Mouse (Mus musculus) testis, postnatal 14 days (tissue): Measurements from ENCODE around the gene Dnajc24.

Source experiments
- DNase-seq: peaks from one replicate; pipeline ENCODE4 v3.0.0; 2021; ENCODE audit warnings: low spot score

Dnajc24 gene

DNA sequence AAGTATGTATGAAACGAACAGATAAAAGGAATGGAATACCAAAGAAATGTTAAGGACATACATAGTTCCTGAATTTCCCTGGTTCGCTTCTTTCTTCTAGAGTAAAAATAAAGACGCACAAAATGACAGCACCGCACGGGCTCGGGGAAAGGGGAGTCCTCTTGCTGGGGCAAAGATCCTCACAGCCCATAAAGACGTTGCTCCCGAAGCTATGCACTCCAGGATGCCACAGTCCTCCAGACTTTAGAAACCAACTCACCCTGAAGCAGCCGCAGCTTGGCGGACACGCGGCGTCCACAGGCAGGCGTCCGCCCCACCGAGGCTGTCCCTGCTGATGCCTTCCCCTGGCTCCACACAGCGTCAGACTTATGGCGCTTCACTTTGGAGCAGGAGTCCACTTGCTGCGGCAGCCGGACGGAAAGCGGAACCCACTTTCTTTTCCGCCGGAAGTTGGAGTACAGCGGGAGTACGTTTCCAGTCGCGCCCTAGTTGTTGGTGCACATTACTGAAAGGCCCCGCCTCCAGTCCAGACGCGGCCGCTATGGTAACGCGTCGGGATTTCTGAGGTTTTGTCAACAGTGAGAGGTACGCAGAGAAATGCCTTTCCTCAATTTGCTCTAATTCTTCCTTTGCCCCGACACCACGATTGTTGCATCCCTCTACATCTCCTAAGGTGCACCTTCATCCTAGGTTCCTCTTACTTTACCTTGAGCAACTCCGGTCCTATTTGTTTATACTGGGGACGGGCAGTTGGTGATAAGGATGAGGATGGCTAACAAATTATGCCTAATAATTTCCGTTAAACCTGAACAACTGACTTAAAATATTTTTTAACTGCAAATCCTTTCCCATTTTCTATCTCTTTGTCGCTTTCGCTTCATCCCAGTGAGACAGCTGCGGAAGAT lies at the start of gene Dnajc24:
Gene Dnajc24 (minus strand): TSS at position 715 of the 905 bp plus-strand sequence.
- peak; percentile 90 for DNase-seq

DNA sequence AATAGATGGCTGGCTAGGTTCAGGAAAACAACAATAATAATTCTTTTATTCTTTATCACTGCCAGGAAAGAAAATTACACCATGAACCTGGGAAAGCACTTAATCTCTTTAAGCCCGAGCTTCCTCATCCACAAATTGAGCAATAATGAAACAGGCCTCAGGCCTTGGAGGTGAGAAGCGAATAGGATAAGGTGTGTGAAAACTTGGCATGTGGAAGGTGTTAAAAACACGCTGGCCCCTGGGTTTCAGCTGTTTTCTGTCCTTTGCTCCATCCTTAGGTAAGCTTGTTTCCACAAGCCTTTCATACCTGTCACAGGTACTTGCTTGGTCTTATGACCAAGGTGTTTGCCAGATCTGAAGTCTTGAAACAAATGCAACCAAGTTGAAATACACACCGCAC lies 43.3 kb upstream of the Dnajc24 start:
- no peak for DNase-seq

DNA sequence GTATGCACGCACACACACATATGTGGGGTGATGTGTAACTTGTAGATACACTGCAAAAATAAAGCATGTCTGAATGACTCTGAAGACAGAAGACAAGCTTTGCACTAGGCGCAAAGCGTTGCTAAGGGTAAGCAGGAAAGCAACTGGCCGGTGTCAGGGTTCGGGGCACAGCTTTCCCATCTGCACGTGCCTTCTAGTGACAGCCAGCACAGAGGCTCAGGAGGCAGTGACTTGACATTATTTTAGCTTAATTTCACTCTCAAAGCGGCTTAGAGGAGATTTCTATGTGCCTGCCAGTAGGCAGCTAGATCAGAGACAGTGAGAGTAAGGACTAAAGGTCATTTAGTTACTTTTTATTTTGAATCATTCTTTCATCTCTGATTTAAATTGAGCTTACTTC lies 39.1 kb upstream of the Dnajc24 start:
- no peak for DNase-seq

DNA sequence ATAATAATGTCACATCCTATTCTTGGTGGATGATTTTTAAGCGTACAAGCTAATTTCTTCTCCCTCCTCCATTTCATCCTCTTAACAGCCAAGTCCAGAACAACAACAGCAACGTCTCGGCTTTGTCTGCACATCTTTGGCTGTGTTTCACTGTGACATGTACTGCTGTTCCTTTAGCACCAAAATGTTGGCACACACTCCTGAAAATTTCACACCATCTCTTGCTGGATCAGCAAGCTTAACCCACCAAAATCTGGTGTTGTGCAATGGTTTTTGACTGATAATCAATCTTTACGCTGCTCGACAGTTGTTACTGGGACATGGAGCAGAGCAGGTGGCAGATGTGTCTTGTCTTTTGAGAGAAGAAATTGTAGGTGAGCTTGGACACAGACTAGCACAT lies 38.6 kb upstream of the Dnajc24 start:
- no peak for DNase-seq

DNA sequence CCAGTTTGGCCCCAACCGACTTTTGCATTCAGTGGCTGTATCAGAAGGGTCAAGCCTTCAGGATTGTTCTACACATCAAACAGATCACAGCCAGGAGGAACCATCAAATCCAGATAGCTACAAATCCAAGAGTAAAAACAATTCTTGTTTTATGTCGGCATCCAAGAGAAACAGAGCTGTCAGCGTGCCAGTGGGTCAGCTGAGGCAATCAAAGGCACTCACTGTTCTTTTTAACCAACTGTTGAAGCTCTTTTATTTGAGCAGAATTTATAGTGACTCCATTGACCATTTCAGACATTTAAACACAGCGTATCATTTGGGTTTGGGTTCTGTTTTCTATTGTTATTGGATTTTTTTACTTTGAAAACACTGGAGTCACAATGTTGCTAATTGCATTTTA lies 34.9 kb upstream of the Dnajc24 start:
- DNase-seq = no peak

DNA sequence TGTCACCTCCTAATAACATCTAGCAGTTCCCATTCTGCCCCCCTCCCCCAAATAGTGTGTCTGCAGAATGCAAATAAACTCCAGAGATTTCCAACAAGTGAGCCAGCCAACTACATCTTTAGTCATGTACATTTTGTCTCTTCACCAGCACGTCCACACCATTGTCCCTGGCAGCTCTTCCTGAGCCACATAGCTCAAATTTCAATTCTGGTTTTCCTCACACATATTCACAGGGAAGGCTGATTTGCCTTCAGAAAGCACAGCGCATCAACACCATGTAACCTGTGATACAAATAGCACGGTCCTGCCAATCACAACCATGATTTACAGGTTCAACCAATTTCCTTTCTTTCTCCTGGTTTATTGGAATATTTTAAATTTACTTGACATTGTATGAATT lies 21.5 kb upstream of the Dnajc24 start:
- no peak for DNase-seq

DNA sequence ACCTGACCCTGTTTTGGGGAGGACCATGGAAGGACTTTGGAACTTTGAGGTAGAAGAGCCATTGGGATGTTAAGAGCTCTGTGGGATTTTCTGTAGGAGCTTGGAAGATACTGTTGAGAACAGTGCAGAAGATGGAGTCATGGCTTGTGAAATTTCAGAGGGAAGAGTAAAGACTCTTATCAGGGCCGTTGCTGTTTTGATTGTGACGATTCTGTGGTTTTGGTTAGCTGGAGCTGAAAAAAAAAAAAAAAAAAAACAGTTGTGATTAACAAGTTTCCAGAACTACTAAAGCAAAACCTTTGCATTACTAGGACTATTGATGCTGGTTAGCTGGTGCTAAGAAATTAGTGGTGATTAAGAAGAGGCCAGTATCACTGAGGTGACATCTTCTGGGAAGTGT lies 5.1 kb upstream of the Dnajc24 start:
- DNase-seq = no peak

DNA sequence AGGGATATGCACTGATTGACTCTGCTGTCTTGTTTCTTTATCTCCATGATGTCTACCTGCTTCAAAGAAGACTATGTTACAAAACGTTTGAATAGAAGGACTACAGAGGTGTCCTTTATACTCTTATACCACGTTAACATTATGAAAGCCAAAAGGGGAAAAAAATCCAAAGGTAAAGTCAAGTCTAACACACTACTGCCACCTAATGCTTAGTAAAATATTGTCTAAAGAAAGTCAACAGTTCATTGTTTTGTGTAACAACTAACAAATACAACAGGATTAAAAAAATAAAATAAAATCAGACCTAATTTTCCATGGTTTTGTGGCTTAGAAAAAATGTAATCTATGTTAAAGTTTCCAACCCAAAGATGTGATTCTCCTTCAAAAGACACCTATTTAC lies 15.3 kb downstream of the Dnajc24 start:
- DNase-seq = no peak

DNA sequence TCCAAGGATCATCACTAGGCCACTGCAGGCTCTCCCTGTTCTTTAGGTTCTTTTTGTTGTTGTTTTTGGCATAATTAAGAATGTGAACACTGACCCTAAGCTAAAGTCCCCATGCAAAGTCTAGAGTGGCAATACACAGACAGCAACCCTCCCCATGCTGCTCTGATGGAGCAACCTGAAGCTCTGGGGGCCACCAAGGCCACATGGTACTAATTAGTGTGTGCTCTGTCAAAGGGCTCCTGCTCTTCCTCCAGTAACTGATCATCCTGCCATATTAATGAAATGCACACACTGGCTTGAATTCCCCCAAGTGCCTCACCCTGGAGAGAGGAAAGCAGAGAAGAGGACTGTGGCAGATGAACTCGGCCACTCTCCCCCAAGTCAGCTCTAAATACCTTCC lies 16.2 kb downstream of the Dnajc24 start:
- no peak for DNase-seq

DNA sequence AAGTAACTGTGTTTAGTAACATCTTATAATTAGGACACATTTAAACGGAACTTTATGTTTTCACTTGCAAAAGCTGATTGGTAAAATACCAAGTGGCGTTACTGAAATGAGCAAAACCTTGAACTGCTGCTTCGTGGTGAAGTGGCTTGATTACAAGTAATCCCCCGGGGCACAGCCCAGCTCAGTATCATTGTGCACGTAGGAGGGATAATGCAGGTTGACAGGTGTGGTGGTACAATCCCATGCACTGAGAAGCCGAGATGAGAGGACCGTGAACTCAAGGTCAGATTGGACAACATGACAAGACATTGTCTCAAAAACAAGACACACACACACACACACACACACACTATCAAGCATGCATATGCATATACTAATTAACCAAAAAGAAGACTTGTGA lies 18.1 kb downstream of the Dnajc24 start:
- DNase-seq = no peak

DNA sequence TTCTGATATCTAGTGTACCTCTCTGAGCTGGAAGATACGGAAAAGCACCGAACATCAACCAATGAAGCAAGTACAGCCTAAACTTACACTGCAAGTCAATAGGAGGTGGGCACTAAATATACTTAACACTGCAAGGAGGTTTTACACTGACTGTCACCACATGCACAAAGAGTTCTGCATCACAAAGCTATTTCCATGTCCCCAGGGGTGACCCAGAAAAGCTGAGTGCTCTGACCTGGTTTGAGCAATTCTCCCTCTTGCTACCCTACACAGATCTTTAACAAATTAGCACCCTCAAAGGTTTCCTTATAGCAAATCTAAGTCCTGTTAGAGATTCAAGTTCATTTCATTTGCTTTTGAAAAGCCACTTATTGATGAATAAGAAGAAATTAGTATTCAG lies 25.3 kb downstream of the Dnajc24 start:
- no peak for DNase-seq

DNA sequence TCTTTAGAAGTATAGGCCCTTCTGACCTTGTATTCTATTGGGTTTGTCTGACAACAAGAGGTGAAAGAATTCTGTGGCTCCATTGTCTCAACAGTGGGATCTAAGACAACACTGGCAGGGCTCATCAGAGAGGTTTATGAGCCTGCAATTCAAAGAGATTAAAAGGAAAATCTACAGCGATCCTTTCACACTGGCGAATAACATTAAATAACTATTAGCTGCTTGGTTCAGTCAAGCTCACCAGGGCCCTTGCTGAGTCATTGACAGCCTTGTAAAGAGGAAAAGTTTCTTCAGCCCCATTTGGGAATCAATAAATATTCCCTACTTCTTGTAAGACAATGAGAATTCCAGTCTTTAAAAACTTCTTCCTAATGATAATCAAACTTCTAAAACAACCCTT lies 29.4 kb downstream of the Dnajc24 start:
- DNase-seq = no peak

DNA sequence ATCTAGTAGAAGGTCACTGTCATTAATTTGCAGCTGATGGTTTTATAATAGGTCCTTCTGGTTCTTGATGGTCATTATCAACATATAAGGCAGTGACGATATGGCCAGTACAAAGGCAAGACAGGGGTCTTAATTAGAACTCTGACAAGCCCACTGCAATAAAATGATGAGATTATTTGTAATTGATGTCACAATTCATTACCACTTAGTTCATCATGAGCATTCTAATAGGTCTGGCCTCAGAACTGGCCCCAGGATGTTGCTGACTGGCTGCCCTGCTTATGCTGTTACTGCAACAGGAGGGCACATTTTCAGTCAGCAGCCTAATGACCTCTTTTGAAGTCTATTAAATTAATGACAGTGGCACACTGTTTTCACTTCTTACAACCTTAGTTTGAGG lies 39.9 kb downstream of the Dnajc24 start:
- DNase-seq = no peak

DNA sequence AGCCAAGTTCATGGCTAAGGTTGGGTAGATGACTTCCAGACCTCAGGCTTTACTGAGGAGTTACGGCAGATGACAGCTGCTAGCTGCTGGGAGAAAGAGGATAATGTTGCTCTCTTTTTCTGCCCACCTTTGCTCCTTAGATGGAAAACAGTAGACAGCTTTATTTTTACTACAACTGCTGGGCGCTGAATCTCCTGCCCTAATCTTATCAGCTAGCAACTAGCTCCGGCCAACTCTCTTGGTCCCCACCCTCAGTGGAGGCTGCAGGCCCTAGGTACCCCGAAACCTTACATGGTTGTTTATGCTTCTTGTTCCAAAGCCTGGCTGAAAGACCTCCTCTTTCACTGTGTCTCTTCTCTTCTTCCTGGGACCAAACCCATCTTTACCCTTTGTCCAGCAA lies 49.5 kb downstream of the Dnajc24 start:
- no peak for DNase-seq

DNA sequence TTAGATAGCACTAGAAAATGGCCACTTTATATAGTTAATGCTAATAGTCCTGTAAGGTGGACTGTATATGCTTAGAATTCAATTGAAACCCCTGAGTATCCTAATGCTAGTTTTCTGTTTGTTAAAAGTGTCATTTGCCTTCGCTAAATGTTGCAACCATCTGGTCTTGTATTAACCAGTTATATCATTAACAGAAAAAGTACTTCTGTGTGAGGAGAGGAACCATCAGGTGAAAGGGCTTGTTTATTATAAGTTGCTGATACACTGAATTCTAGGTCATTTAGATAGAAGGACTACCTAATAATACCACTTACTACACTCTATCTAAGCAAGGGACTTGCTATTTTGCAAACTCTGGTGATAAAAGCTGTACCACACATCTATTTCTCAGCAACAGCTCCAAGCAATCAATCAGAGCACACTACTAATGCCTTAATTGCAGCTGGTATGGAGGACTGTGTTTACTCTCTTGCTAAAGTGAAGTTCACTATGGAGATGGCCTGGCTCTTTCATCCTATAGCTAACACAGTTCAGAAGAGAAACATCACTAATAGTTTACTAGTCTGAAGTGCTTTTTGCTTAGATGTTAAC lies 51.9 kb downstream of the Dnajc24 start:
- DNase-seq = no peak

DNA sequence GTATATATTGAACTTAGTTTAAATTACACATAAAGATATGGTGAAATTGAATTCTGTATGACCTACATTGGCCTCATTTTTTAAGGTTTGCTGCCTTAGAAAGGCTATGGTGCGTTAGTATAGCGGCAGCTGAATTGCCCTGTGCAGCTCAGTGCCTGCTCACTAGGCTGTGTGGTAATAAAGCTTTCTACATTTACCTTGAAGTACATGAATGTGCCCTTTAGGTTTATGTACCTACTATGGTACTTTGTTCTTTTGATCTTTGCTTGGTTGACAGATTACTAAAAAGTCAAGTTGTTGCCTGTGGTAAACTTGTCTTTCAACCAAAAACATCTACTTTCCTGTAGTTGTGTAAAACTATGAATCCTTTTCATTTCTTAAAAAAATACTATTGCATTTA lies 53.2 kb downstream of the Dnajc24 start:
- DNase-seq = no peak

DNA sequence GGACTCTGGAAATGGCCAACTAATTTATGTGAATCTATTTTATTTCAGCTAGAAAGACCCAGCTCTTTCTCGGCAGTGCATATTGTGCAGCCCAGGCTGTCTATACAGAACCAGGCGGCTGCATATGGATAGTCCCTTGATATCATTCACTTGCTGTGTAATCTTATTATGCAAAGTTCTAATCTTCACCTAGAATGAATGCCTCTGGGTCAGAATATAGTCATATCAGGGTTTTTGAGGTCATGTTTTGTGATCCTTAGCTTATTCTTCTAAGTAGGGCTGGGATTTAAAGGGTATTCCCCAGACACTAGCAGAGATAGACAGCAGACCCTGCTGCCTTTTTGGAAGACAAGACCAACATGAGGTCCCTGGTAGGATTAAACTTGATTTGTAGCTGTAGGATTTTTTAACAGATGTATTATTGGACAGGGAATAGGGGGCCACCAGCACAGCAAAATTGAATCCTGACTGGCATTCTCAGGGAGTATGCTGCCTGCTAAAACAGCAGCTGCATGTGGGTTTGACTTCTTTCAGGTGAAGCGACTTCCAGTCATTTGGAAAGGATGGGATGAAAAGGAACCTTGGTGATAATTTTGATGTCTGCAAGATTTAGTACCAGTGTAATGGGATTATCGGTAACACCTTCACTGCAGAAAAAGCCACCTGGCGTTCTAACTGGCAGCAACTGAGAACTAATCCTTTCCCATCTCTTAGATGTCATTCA lies 85.6 kb downstream of the Dnajc24 start:
- no peak for DNase-seq
